Mouse (Mus musculus) intestine, postnatal 0 days (tissue): Measurements from ENCODE around the gene Coro2b. TPM values are rescaled to one million over a fixed set of nuclear protein-coding genes. Genes with fewer than 3 reads are reported as not detected.
A peak's percentile ranks its signal among the peaks of the same experiment; 100 is the strongest.

Experiments
- ATAC-seq: fragments of 200-750 bp; cut with Nextera tagmentation; 2 replicates; pipeline ENCODE4 v1.8.0; 2017; ENCODE audit warnings: mild to moderate bottlenecking, moderate TSS enrichment, moderate library complexity
- H3K27ac ChIP-seq: fragments of 300-500 bp; sonication (generic); 2 replicates; pipeline ENCODE4 v1.5.1; 2014; ENCODE audit warnings: mild to moderate bottlenecking, low read depth, low read length, moderate library complexity
- H3K27me3 ChIP-seq: fragments of 300-500 bp; sonication (generic); replicated peaks from 2 replicates; pipeline ENCODE4 v1.6.1; 2014; ENCODE audit warnings: low read length, mixed read lengths; ENCODE audit not compliant: control insufficient read depth, insufficient read depth
- H3K36me3 ChIP-seq: fragments of 300-500 bp; sonication (generic); 2 replicates; pipeline ENCODE4 v1.6.1; 2014; ENCODE audit warnings: mild to moderate bottlenecking, moderate library complexity; ENCODE audit not compliant: control insufficient read depth, insufficient read depth
- H3K4me1 ChIP-seq: fragments of 300-500 bp; sonication (generic); replicated peaks from 2 replicates; pipeline ENCODE4 v1.6.1; 2014; ENCODE audit warnings: antibody characterized with exemption, low read length, mixed read lengths; ENCODE audit not compliant: control insufficient read depth, insufficient read depth
- H3K4me2 ChIP-seq: fragments of 300-500 bp; sonication (generic); replicated peaks from 2 replicates; pipeline ENCODE4 v1.6.1; 2014; ENCODE audit warnings: low read depth, mild to moderate bottlenecking, moderate library complexity
- H3K4me3 ChIP-seq: fragments of 300-500 bp; sonication (generic); 2 replicates; pipeline ENCODE4 v1.5.1; 2014; ENCODE audit warnings: low read depth, low read length
- H3K9ac ChIP-seq: fragments of 300-500 bp; sonication (generic); 2 replicates; pipeline ENCODE4 v1.6.1; 2014; ENCODE audit warnings: mild to moderate bottlenecking, low read depth, low read length
- H3K9me3 ChIP-seq: fragments of 300-500 bp; sonication (generic); 2 replicates; pipeline ENCODE4 v1.6.1; 2016; ENCODE audit warnings: mixed run types; ENCODE audit not compliant: control insufficient read depth
- CTCF ChIP-seq: sonication (generic); IDR thresholded peaks from 2 replicates; pipeline ENCODE4 v1.5.1; 2016; ENCODE audit warnings: low read depth, mild to moderate bottlenecking, control low read depth, antibody characterized with exemption, moderate library complexity
- WGBS: fragments of 180-500 bp; shearing (Covaris S2); extraction: QIAGEN DNeasy Blood & Tissue Kit; methylation state at CpG from one replicate; pipeline ENCODE4 v1.1.7; 2014; 5-methylcytosine and 5-hydroxymethylcytosine counted together
- polyA plus RNA-seq: library from polyadenylated mRNA; unstranded; fragments of >200 nt; fragmentation: Nextera tagmentation; extraction: Ambion mirVana; gene quantifications from 2 replicates; pipeline ENCODE4 v1.2.1, GENCODE M21; 2015

The Coro2b gene
- polyA plus RNA-seq, 1 experiment from 2014 or later, result 2.9 TPM

- WGBS, result 66% methylated on average over 8 of the region's 8 CpGs
- H3K4me2 ChIP-seq, result no peak overlapping the region
- H3K4me3 ChIP-seq, result no peak overlapping the region
- no peaks in the 10 kb centered on the region for H3K27me3 ChIP-seq
- no peak overlapping the region for H3K9ac ChIP-seq
- no peak for TF ChIP-seq CTCF
- no peaks in the 10 kb centered on the region for H3K9me3 ChIP-seq
- ATAC-seq, result no peak
- no peak overlapping the region for H3K27ac ChIP-seq
- no peaks in the 10 kb centered on the region for H3K36me3 ChIP-seq
- 0 out of 2 replicates have a peak, but pooled peaks cover 3% of the 10 kb centered on the region for H3K4me1 ChIP-seq
Observed at GRCm38 (mm10) chr9:62526858-62527257, 10.0 kb downstream of the Coro2b start.

GRCm38 (mm10) chr9:62526451-62526850 lies 10.4 kb downstream of the Coro2b start:
- TF ChIP-seq CTCF, result no peak
- Histone ChIP-seq H3K4me3 (no peak overlapping the region), H3K4me1 (0 out of 2 replicates have a peak, but pooled peaks cover 3% of the 10 kb centered on the region), H3K9me3 (no peaks in the 10 kb centered on the region), H3K27me3 (no peaks in the 10 kb centered on the region), H3K27ac (no peak overlapping the region), H3K4me2 (no peak overlapping the region), H3K36me3 (no peaks in the 10 kb centered on the region), H3K9ac (no peak overlapping the region)
- 37% methylated on average over 3 of the region's 3 CpGs for WGBS
- ATAC-seq, result 0 out of 2 replicates have a peak, but pooled peaks have one; percentile 10

- TF ChIP-seq CTCF, result no peak
- 75% methylated on average over 4 of the region's 4 CpGs for WGBS
- no peaks in the 10 kb centered on the region for H3K36me3 ChIP-seq
- no peak overlapping the region for H3K4me2 ChIP-seq
- no peaks in the 10 kb centered on the region for H3K27me3 ChIP-seq
- no peak overlapping the region for H3K27ac ChIP-seq
- H3K4me1 ChIP-seq, result 0 out of 2 replicates have a peak, but pooled peaks cover 3% of the 10 kb centered on the region
- H3K9me3 ChIP-seq, result no peaks in the 10 kb centered on the region
- H3K4me3 ChIP-seq, result no peak overlapping the region
- H3K9ac ChIP-seq, result no peak overlapping the region
- ATAC-seq, result no peak
Observed at GRCm38 (mm10) chr9:62524761-62525308, 12.0 kb downstream of the Coro2b start.

GRCm38 (mm10) chr9:62522791-62523471 lies 13.9 kb downstream of the Coro2b start:
- Histone ChIP-seq H3K9ac (no peak overlapping the region), H3K4me2 (no peak overlapping the region), H3K9me3 (no peaks in the 10 kb centered on the region), H3K4me1 (0 out of 2 replicates have a peak, but pooled peaks cover 3% of the 10 kb centered on the region), H3K27ac (no peak overlapping the region), H3K27me3 (no peaks in the 10 kb centered on the region), H3K4me3 (no peak overlapping the region), H3K36me3 (no peaks in the 10 kb centered on the region)
- no peak for TF ChIP-seq CTCF
- WGBS, result 37% methylated on average over 15 of the region's 15 CpGs
- ATAC-seq, result no peak

DNA sequence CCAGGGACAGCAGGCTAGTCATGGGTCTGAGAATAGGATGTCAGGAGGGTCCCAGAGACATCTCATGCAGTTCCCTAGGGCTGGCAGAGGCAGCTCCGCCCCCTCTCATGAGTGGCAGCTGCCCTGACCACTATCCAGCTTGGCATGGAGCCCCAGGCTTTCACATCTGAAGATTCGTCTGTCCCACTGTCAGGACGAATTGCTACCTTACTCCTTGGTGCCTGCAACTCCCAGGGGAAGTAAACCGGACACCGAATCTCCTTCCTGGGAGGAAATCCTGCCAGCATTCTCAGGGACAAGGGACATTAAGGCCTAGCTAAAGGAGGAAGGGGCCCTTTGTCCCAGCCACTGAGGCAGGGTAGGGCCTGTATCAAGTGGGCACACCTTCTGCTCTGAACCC lies 14.6 kb downstream of the Coro2b start:
- TF ChIP-seq CTCF, result no peak
- no peak for ATAC-seq
- WGBS, result 73% methylated on average over 5 of the region's 5 CpGs
- Histone ChIP-seq H3K9me3 (no peaks in the 10 kb centered on the region), H3K36me3 (no peaks in the 10 kb centered on the region), H3K9ac (no peak overlapping the region), H3K4me2 (no peak overlapping the region), H3K4me3 (no peak overlapping the region), H3K27me3 (no peaks in the 10 kb centered on the region), H3K27ac (no peak overlapping the region), H3K4me1 (0 out of 2 replicates have a peak, but pooled peaks cover 3% of the 10 kb centered on the region)

GRCm38 (mm10) chr9:62521541-62521940 lies 15.3 kb downstream of the Coro2b start:
- WGBS, result 51% methylated on average over 9 of the region's 9 CpGs
- Histone ChIP-seq H3K4me3 (no peak overlapping the region), H3K4me2 (no peak overlapping the region), H3K36me3 (no peaks in the 10 kb centered on the region), H3K9ac (no peak overlapping the region), H3K9me3 (no peaks in the 10 kb centered on the region), H3K27me3 (no peaks in the 10 kb centered on the region), H3K27ac (no peak overlapping the region; the same call in 1 of the 2 replicates), H3K4me1 (0 out of 2 replicates have a peak, but pooled peaks cover 3% of the 10 kb centered on the region)
- no peak for ATAC-seq
- no peak for TF ChIP-seq CTCF
